Mouse (Mus musculus) heart, adult 11 months (tissue): ENCODE measurements around the gene Atxn2.

ENCODE experiments used
- DNase-seq: peaks from one replicate; pipeline ENCODE4 v3.0.0; 2022

Atxn2 gene

DNA sequence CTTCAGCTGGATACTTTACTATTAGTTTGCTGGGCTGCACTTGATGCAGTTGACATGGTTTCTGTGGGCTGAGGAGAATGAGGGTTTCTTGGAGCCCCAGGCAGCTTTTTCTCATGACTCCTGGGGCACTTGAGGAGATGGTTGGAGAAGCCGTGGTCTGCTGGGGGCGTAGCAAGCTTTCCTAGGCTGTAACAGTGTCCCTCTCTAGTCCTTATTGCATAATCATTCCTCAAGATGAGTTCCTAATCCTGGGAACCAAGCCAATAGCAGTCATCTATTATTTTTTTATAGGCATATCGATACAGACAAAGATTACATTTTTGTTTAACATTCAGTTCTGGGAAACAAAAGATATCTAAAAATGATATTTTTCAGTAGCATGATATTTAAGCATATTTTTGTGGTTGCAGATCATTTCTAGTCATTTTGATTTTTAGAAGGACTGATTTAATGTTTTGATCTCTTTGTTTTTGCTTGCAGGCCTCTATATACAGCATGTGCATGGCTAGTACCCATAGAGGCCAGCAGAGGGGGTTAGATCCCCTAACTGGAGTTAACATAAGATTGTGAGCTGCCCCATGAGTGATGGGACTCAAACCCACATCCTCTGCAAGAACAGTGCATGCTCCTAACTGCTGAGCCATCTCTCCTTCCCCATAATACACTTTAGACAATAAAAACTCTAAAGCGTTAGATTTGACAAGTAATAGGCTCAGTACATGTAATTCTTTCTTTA lies 55.1 kb downstream of the Atxn2 start:
- DNase-seq: no peak

DNA sequence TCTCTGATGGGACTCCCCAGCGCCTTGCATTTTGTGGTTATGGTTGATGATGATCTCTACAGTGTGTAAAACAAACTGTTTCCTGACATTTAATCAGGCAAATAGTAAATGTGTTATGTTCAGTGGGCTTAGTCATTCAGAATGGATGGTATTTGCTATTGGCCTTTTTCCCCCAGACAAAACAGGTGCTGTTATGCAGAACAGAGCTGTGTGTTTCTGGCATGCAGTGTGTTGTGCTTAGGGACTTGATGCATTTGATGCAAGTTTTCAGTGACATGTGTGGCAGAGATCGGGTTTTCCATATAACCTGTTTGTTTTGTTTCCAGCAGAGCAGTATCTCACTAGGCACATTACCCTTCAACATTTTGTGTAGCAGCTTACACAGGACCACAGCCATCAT lies 56.4 kb downstream of the Atxn2 start:
- DNase-seq: no peak

DNA sequence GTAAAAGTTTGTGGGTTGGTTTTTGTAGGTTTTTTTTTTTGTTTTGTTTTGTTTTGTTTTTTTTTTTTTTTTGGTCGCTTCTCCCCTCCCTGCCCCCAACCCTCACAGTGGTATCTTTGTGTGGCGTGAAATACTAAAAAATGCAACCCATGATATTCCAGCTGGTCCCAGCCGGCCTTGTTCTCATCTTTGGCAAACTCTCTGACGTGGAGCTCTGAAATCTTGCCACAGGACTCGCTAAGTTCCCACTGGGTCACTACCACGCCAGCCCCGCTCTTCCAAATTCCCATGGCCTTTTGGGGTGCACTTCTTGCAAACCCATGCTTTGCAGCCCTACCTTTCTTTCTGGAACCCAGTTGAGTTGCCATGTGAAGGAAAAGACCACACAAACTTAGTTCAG lies 58.7 kb downstream of the Atxn2 start:
- peak; percentile 94 for DNase-seq

DNA sequence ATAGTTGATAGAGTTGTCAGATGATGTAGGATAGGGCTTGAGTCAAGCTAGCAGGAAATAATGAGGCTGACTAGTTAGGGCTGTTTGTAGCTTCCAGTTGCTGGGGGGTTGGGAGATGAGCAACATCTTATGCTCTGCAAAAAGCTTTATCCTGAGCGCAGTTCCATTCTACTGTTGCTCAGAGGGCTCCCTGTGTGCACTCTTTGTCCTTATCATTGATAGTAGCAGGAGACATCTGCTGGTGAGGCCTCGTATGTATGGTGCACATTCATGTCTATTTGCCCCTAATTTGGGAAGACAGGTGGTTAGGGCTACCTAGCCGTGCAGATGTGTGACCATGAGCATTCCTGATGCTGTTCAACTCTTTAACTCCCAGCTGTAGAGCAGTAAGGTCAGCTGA lies 60.5 kb downstream of the Atxn2 start:
- no peak for DNase-seq

DNA sequence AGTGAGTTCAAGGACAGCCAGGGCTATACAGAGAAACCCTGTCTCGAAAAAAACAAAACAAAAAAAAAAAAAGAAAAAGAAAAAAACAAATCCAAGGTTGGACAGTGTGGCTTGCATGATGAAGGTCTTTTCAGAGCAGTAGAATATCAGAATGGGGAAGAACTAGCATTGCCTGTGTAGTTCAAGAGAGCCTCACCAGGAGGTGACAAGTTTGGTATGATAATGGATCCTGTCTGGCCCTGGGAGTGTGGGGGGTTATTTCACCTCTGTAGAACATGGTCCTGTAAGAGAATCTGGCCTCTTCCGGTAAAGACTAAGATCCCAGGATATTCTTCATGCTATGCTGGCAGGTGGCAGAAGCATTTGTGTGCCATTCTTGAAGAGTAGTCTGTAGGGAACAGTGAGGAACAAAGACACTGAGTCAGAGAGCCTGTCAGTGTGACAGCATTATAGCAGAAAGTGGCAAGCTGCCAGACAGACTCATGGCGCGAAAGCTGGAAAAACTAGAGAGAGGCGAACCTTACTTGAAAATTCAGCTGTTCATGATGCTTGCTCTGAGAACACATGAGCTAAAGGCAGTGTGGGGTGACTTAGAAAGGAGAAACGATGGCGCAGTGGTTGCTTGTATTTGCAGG lies 67.5 kb downstream of the Atxn2 start:
- no peak for DNase-seq

DNA sequence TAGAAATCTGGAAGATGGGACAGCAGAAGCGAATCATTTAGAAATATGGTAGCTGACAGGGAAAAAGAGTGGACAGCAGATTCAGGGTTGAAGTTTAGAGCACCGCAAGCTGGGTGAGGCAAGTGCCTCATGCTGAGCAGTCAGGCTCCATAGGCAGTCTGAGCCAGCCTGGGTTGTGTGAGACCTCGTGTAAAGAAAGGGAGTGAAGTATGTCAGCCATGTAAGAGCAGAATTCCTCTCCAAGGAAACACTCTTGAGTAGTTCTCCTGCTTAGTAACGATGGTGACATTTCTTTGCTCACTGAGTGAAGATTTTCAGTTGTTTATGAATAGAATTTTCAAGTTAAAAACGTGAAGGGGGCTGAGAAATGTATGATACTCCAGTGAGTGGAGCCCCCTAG lies 69.0 kb downstream of the Atxn2 start:
- no peak for DNase-seq

DNA sequence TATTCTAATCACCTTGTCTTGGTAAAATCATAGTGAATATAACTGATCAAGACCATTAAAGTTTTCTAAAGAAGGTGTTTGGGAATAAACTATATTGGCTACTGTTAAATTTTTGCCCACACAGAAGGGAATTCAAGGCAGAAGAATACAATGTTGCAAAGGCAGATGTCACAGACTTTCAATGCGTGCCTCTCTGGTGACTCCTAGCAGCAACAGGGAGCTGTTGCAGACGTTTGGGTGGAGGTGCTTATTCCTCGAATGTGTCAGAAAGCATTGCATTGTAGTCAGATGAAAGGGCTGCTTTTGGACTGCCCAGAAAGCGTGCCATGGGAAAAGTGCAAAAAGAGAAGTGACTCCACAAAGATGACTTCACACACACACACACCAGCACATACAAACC lies 71.3 kb downstream of the Atxn2 start:
- DNase-seq: no peak

DNA sequence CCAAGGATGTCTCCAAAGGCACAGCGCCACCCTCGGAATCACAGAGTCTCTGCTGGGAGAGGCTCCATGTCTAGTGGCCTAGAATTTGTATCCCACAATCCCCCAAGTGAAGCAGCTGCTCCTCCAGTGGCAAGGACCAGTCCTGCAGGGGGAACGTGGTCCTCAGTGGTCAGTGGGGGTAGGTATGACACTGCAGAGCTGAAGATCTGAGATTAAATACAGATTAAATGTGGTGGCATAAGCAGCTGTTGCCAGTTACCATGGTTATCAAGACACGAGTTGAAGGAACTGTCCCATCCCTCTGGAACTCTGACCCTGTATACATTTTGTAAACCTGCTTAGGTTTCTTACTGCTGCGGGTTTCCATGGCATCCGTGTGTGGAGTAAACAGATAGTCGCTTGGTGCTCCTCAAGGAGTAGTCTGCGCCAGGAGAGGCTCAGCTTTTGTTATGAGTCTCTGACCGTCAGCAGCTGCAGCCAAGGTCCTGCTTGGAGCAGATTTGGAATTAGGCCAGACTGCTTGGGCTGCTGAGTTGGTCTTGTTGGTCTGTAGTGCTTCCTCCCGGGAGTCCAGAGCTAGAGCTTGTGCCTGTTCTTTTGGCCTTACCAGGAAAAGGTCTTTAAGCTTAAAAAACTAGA lies 72.8 kb downstream of the Atxn2 start:
- peak; percentile 96 for DNase-seq

DNA sequence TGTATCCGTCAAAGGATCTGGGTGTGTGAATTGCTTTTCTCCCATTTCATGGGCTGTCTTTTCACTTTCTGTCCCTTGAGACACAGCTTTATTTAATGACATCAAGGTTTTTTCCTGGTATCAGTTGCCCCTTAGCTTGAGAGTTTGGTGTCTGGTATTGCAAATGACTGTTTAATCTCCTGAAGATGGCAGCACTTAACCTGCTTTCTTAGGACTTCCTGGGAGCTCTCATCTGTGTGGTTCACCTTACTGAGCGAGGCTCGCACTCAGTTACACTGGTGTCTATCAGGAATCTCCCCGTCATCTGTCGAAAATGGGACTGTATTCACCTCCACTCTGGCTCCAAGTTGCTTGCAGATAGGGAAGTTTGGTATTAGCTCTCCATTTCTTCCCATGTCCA lies 79.9 kb downstream of the Atxn2 start:
- DNase-seq: no peak

DNA sequence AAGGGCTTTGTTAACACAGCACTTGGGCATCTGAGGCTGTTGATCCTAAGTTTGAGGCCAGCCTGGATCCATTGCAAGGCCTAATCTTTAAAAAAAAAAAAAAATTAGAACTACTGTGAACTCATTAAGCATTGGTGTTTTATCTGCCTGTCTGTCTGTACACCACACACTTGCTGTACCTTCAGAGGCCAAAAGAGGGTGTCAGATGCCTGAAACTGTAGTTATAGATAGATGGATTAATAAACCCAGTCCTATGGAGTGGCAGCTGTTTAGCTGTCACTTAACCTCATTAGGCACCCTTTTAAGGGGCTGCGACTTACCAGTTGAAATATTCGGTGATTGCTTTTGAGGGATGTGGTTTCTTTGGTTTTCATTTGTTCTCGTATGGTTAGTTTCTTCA lies 84.7 kb downstream of the Atxn2 start:
- no peak for DNase-seq

DNA sequence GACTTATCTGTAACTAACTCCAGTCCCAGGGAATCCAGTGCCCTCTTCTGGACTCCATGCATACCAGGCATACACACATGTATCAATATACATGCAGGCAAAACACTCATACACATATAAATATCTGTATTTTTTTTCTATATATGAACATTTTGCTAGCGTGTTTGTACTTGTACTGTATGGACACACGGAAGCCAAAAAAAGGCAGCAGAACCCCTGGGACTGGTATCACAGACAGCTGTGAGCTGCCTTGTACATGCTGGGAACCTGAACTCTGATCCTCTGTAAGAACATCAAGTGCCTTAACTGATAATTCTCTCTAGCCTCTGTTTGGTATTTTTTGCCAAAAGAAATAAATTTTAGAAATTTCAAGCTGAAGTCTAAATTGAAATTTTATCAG lies 87.3 kb downstream of the Atxn2 start:
- peak; percentile 90 for DNase-seq

DNA sequence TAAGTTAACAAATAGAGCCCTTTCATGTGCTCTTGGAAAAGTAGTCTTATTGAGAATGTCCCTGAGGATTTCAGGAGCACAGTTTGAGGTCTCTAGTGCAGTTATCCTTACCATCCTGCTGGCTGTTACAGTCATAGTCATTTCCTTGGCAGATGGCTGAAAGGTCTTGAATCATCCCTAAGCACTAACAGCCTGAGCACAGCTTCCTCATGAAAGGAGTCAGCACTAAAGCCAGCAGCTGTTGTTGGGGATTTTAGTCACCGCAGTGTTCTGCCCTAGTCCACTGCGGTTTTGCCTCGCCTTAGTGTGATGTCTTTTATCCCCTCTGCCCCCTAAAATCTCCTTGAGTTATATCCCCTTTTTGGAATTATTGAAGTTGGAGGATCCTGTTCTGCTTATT lies 96.0 kb downstream of the Atxn2 start:
- peak; percentile 93 for DNase-seq

DNA sequence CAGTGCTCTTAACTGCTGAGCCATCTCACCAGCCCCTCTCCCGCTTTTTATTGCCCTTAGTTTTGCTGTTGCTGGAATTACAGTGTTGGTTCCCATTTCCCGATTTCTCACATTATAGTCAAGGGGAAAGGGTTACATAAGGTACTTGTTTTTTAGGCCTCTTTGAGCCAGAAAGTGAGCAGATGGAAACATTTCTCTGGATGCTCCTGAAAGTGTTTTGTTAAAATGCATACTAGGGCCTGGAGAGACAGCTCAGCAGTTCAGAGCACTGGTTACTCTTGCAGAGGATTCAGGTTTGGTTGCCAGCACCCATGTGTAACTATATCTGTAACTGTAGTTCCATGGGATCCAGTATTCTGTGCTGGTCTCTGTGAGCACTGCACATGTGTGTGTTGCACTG lies 97.1 kb downstream of the Atxn2 start:
- peak; percentile 71 for DNase-seq

DNA sequence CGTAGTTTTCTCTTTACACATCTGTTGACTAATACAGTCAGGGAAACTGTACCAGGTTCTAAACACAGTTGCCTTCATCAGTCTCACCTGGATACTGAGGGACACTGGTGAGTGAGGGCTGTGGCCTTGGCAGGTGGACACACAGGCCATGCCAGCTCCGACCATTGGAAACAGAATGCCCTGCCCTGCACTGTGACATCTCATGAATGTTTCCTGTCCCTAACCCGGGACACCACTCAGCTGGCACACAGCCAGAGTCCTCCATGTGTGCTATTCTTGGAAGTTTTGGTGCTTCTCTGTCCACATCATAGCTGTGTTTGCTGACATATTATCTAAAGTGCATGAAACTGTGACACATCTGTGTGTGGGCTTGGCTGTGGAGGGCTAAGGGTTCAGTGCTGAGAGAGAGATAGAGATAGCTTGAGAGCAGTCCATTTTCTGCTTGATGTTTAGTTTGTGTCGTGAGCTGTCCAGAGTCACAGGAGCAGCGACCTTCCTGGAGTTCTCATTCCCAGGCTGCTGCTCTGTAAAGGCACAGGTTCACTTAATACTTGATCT lies 98.6 kb downstream of the Atxn2 start:
- DNase-seq: peak; percentile 95

DNA sequence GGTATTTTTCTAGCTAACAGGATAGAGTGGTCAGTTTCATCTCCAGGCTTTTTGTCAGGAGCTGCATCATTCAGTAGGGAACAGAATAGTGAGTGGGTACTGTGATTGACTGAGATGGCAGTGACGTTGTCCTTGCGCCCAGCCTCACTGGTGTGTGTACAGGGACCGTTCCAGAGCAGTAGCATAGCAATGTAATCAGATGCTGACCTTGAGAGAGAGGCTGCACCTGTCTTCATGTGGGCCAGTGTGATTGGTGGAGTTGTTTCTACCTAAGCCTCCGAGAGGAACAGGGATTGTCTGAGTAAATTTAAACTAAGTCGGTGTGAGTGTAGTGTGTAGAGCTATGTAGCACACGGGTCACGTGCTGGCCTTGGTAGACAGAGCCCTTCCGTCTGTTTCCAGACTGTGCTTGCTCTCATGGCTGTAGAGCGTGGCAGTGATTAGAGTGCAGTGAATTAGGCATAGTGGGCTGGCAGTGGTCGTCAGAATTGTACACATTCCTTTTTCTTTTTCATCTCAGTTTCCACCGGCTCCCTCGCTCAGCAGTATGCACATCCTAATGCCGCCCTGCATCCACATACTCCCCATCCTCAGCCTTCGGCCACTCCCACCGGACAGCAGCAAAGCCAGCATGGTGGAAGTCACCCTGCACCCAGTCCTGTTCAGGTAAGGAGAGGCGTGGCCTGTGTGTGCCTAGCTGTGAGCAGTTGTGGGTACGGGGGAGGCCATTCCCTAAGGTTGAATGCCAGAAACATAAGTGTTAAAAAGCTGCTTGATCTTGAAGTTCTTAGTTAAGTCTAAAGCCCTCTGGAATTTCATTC lies 99.4 kb downstream of the Atxn2 start:
- DNase-seq: peak; percentile 92

DNA sequence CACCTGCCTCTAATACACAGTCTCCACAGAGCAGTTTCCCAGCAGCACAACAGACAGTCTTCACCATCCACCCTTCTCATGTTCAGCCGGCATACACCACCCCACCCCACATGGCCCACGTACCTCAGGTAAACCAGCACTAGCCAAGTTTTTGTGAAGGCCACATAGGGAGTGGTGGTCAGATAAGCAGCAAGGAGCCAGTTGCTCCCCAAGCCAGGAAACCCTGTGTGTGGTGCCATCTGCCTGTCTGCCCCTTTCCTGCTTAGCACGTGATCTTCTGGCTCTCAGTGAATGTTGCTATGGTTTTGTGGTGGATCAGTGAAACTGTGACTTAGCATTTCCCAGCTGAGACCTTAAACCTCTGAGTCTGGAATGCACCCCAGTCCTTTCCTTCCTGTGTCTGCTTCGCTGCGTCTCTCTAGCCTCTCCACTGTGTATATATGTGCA lies 100.4 kb downstream of the Atxn2 start:
- peak; percentile 95 for DNase-seq

DNA sequence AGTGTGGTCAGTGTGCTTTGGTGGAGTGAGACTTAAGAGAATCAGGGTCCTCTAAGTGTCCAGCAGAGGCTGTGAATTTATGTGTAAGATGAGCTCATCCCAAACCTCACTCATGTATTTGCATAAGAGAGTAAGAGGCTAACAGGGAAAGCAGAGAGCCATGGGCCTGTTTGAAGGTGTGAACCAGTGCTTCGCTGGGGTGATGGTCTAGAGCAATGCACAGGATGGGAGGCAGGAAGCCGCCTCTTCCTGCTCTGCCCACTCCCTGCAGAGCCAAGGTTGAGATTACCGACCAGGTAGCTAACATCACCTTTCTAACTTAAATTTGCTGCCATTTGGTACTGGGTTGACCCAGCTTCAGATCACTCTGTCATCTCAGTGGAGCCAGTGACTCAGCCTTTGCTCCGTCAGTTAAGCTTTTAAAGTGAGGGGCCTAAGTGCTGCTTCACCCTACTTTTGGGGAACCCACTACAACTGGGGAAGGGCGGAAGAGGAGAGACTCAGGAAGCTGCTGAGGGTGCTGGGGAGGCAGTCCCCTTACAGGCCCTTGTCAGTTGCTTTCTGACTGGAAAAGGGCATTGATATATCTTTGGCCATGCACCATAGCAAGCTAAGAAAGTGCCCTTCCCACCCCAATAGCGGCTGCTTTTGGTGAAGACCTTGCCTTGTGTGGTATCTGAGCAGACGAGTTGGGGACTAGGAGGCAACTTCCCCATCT lies 101.5 kb downstream of the Atxn2 start:
- peak; percentile 87 for DNase-seq

DNA sequence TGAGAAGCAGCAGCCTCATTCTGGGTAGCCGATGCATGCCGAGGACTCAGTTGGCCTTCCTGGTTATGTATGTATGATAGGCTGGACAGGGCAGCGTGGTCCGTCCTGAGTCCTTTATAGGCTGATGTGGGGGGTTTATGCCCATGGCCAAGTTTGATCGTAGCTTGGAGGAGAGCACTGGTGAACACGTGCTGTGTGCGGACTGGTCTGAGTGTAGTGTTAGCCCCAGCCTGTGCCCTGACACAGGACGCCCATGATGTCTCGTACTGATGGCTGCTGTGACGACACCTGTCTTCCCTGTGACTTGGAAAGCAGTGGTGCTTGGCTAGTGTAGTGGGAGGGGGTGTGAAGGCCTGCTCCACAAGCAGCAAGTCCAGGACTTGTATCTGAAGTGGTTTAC lies 102.6 kb downstream of the Atxn2 start:
- DNase-seq: peak; percentile 91

DNA sequence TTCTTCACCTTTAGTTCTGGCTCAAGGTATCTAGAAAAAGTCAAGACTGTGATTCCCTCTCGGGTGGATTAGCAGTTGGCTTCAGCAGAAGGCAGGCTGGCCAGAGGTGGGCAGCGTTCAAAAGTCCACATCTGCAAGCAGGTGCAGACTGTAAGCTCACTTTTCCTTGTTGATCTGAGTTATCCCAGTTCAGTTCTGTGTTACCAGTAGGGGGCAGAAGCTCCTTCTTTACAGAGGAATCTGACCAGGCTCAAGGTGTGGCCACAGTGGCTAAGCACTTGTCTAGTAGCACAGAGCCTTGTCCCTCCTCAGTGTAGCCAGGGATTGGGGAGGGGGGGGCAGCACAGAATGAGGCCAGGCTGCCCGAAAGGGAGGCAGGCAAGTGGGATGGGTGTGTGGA lies 103.9 kb downstream of the Atxn2 start:
- DNase-seq: peak; percentile 97

DNA sequence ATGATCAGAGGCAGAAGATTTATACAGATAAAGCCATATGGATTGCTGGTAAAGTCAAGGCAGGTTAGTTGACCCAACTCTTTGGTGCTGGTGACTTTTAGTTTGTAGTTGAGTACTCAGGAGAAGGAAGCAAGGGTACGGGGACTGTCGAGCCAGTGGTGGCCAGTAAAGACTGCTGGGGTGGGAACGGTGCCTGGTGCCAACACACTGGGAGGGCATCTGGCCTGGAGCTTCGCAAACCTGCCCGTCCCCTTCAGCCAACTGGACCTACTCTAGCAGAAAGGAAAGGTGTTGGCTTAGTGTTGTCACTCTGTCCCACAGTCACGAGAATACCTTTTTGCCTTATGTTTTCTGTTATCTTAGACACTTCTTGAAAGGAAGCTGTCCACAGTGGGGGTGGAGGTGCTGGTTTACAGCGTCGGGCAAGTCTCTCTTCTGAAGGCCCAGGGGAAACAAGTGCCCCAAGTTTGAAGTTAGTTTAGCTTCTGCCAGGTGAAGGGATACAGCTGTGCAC lies 104.8 kb downstream of the Atxn2 start:
- DNase-seq: peak; percentile 91

DNA sequence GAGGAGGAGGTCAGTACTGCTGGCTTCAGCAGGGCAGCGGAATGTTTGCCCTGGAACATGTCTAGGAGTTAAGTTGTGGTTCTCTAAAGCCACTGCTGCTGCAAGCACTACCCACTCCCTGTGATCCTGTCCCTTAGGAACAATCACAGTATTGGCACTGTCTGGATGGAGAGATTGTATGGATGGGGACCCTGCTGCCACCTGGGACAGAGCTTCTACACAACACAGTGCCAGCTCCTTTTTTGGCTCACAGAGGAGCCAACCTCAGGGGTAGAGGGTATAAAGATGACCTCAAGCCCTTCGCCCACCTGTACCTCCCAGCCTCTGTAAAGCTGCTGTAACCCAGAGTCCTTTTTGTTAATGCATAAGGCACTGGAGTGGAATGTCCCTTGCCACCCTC lies 105.5 kb downstream of the Atxn2 start:
- peak; percentile 90 for DNase-seq

DNA sequence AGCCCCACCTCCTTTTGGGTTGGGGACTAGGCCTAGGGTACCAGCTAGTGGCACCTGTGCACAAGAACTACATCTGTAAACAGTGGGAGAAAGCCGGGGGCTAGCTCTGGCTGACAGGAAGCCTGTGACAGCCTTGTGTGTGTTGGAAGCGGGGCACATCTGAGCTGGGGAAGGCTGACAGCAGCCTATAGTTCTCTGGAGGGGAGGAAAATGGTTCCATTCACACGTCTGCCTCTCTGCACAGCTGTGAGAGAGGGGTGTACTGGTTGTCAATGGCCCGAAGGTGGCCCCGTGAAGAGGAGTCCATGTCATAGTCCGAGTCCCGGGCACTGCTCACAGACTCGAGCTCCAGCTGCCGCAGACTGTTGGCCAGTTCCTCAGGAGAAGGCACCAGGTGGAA lies 106.4 kb downstream of the Atxn2 start:
- peak; percentile 90 for DNase-seq
